Mouse (Mus musculus): ENCODE measurements around the gene Plekho2.

GRCm38 (mm10) chr9:65514431-65514830 is 65.4 kb downstream of the Plekho2 start:
- TF ChIP-seq CTCF (IDR thresholded peaks at IDR 0.05): no peak
- TF ChIP-seq EP300 (IDR thresholded peaks at IDR 0.05): no peak
